Mouse (Mus musculus): ENCODE measurements around the gene Arl16. TPM values are rescaled to one million over a fixed set of nuclear protein-coding genes. Genes with fewer than 3 reads are reported as not detected.
A peak's percentile ranks its signal among the peaks of the same experiment; 100 is the strongest.

Arl16 gene
- polyA plus RNA-seq, 2 experiments, result 9.9 to 13.0 TPM

GRCm38 (mm10) chr11:120510375-120511030 is 43.1 kb upstream of the Arl16 start:
- peak overlapping the region; percentile 78 for H3K9ac ChIP-seq (replicated peaks)
- peak overlapping the region; percentile 84 for H3K4me2 ChIP-seq (ENCODE audit: low read depth)
- H3K9me3 ChIP-seq (ENCODE audit: control insufficient read depth, low read length), result no peaks in the 10 kb centered on the region
- DNase-seq (ENCODE audit: low read depth in 3 of 3, low spot score in 3 of 3), result peak in 2 of 3 experiments; percentile 56 to 59
- 2% methylated on average over 16 of the region's 16 CpGs for WGBS (ENCODE audit: insufficient replicate concordance)
- no peaks in the 10 kb centered on the region for H3K36me3 ChIP-seq (replicated peaks; ENCODE audit: control insufficient read depth, insufficient read depth, low read depth)
- peak overlapping the region; percentile 37 to 61 for H3K4me3 ChIP-seq (ENCODE audit: insufficient read depth in 1 of 2, low read depth in 2 of 2, low read length in 2 of 2)
- no peaks in the 10 kb centered on the region for H3K27me3 ChIP-seq (ENCODE audit: control insufficient read depth, insufficient read depth, low read length)
- H3K4me1 ChIP-seq (replicated peaks; ENCODE audit: control insufficient read depth in 2 of 2, insufficient read depth in 2 of 2, low read length in 1 of 2), result peaks cover 11 to 21% of the 10 kb centered on the region in 2 experiments
- ATAC-seq (ENCODE audit: insufficient read depth), result peak; percentile 77
- TF ChIP-seq CTCF (IDR thresholded peaks at IDR 0.05; ENCODE audit: low read depth) (no peak), EP300 (IDR thresholded peaks at IDR 0.05; ENCODE audit: low read depth) (no peak; the same call in 1 of the 2 replicates)
- peak overlapping the region; percentile 78 for H3K27ac ChIP-seq

GRCm38 (mm10) chr11:120509940-120510339 is 42.5 kb upstream of the Arl16 start:
- H3K4me1 ChIP-seq (replicated peaks; ENCODE audit: control insufficient read depth in 2 of 2, insufficient read depth in 2 of 2, low read length in 1 of 2), result peaks cover 11 to 21% of the 10 kb centered on the region in 2 experiments
- DNase-seq (ENCODE audit: low read depth in 3 of 3, low spot score in 3 of 3) (no peak), ATAC-seq (ENCODE audit: insufficient read depth) (peak; percentile 31; the same call in 1 of the 2 replicates)
- H3K27ac ChIP-seq, result peak overlapping the region; percentile 78
- H3K4me3 ChIP-seq (ENCODE audit: insufficient read depth in 1 of 2, low read depth in 2 of 2, low read length in 2 of 2), result peak overlapping the region in 1 of 2 experiments; percentile 37; a peak in 2 of 4 replicates
- H3K36me3 ChIP-seq (replicated peaks; ENCODE audit: control insufficient read depth, insufficient read depth, low read depth), result no peaks in the 10 kb centered on the region
- 13% methylated on average over 4 of the region's 4 CpGs for WGBS (ENCODE audit: insufficient replicate concordance)
- H3K9ac ChIP-seq (replicated peaks), result peak overlapping the region; percentile 78
- H3K9me3 ChIP-seq (ENCODE audit: control insufficient read depth, low read length), result no peaks in the 10 kb centered on the region
- H3K4me2 ChIP-seq (ENCODE audit: low read depth), result peak overlapping the region; percentile 84
- no peak for TF ChIP-seq CTCF (IDR thresholded peaks at IDR 0.05; ENCODE audit: low read depth)
- TF ChIP-seq EP300 (IDR thresholded peaks at IDR 0.05; ENCODE audit: low read depth), result no peak
- H3K27me3 ChIP-seq (ENCODE audit: control insufficient read depth, insufficient read depth, low read length), result no peaks in the 10 kb centered on the region

GRCm38 (mm10) chr11:120508290-120508870 is 41.0 kb upstream of the Arl16 start:
- ATAC-seq (ENCODE audit: insufficient read depth) (no peak), DNase-seq (ENCODE audit: low read depth in 3 of 3, low spot score in 3 of 3) (no peak)
- H3K4me1 ChIP-seq (replicated peaks; ENCODE audit: control insufficient read depth in 2 of 2, insufficient read depth in 2 of 2, low read length in 1 of 2), result peaks cover 11 to 21% of the 10 kb centered on the region in 2 experiments
- no peak overlapping the region for H3K4me3 ChIP-seq (ENCODE audit: insufficient read depth in 1 of 2, low read depth in 2 of 2, low read length in 2 of 2)
- no peak overlapping the region for H3K27ac ChIP-seq
- TF ChIP-seq CTCF (IDR thresholded peaks at IDR 0.05; ENCODE audit: low read depth), result no peak
- TF ChIP-seq EP300 (IDR thresholded peaks at IDR 0.05; ENCODE audit: low read depth), result no peak
- 83% methylated on average over 9 of the region's 9 CpGs for WGBS (ENCODE audit: insufficient replicate concordance)
- no peaks in the 10 kb centered on the region for H3K36me3 ChIP-seq (replicated peaks; ENCODE audit: control insufficient read depth, insufficient read depth, low read depth)
- H3K27me3 ChIP-seq (ENCODE audit: control insufficient read depth, insufficient read depth, low read length), result no peaks in the 10 kb centered on the region
- no peak overlapping the region for H3K4me2 ChIP-seq (ENCODE audit: low read depth)
- no peak overlapping the region for H3K9ac ChIP-seq (replicated peaks)
- H3K9me3 ChIP-seq (ENCODE audit: control insufficient read depth, low read length), result no peaks in the 10 kb centered on the region

- Histone ChIP-seq H3K9me3 (ENCODE audit: control insufficient read depth, low read length) (no peaks in the 10 kb centered on the region), H3K4me1 (replicated peaks; ENCODE audit: control insufficient read depth in 2 of 2, insufficient read depth in 2 of 2, low read length in 1 of 2) (peaks cover 11 to 21% of the 10 kb centered on the region in 2 experiments), H3K4me3 (ENCODE audit: insufficient read depth in 1 of 2, low read depth in 2 of 2, low read length in 2 of 2) (no peak overlapping the region), H3K36me3 (replicated peaks; ENCODE audit: control insufficient read depth, insufficient read depth, low read depth) (no peaks in the 10 kb centered on the region), H3K27me3 (ENCODE audit: control insufficient read depth, insufficient read depth, low read length) (no peaks in the 10 kb centered on the region), H3K27ac (no peak overlapping the region), H3K4me2 (ENCODE audit: low read depth) (no peak overlapping the region), H3K9ac (replicated peaks) (no peak overlapping the region)
- TF ChIP-seq EP300 (IDR thresholded peaks at IDR 0.05; ENCODE audit: low read depth) (no peak), CTCF (IDR thresholded peaks at IDR 0.05; ENCODE audit: low read depth) (no peak)
- WGBS (ENCODE audit: insufficient replicate concordance), result 67% methylated on average over 13 of the region's 13 CpGs
- ATAC-seq (ENCODE audit: insufficient read depth) (no peak), DNase-seq (ENCODE audit: low read depth in 3 of 3, low spot score in 3 of 3) (no peak)
Observed at GRCm38 (mm10) chr11:120507611-120508289, 40.3 kb upstream of the Arl16 start.

GRCm38 (mm10) chr11:120506899-120507298 is 39.5 kb upstream of the Arl16 start:
- no peak overlapping the region for H3K4me2 ChIP-seq (ENCODE audit: low read depth)
- no peak overlapping the region for H3K9ac ChIP-seq (replicated peaks)
- H3K4me1 ChIP-seq (replicated peaks; ENCODE audit: control insufficient read depth in 2 of 2, insufficient read depth in 2 of 2, low read length in 1 of 2), result peaks cover 11 to 21% of the 10 kb centered on the region in 2 experiments
- H3K27me3 ChIP-seq (ENCODE audit: control insufficient read depth, insufficient read depth, low read length), result no peaks in the 10 kb centered on the region
- no peak overlapping the region for H3K4me3 ChIP-seq (ENCODE audit: insufficient read depth in 1 of 2, low read depth in 2 of 2, low read length in 2 of 2)
- DNase-seq (ENCODE audit: low read depth in 3 of 3, low spot score in 3 of 3) (no peak), ATAC-seq (ENCODE audit: insufficient read depth) (no peak)
- WGBS (ENCODE audit: insufficient replicate concordance), result 40% methylated on average over 4 of the region's 4 CpGs
- TF ChIP-seq EP300 (IDR thresholded peaks at IDR 0.05; ENCODE audit: low read depth) (no peak), CTCF (IDR thresholded peaks at IDR 0.05; ENCODE audit: low read depth) (peak; percentile 62)
- H3K27ac ChIP-seq, result no peak overlapping the region
- H3K36me3 ChIP-seq (replicated peaks; ENCODE audit: control insufficient read depth, insufficient read depth, low read depth), result no peaks in the 10 kb centered on the region
- no peaks in the 10 kb centered on the region for H3K9me3 ChIP-seq (ENCODE audit: control insufficient read depth, low read length)

Data from liver, embryonic 14.5 days (tissue).